Mouse (Mus musculus) brown adipose tissue, adult 24 weeks (tissue): ENCODE results near the gene Olfr1023. TPM values are rescaled to one million over a fixed set of nuclear protein-coding genes. Genes with fewer than 3 reads are reported as not detected.

Experiments used
- H3K27ac ChIP-seq: fragments of 200-500 bp; replicated peaks from 2 replicates; pipeline ENCODE4 v1.5.1; 2012; ENCODE audit warnings: low read depth, mild to moderate bottlenecking, low read length
- H3K4me1 ChIP-seq: fragments of 200-500 bp; 2 replicates; pipeline ENCODE4 v1.6.1; 2012; ENCODE audit warnings: low read length, mixed read lengths; ENCODE audit not compliant: control insufficient read depth, insufficient read depth, insufficient read length
- H3K4me3 ChIP-seq: fragments of 200-500 bp; 2 replicates; pipeline ENCODE4 v1.5.1; 2012; ENCODE audit warnings: low read depth, mild to moderate bottlenecking, low read length, moderate library complexity; ENCODE audit not compliant: insufficient read depth
- polyA plus RNA-seq: library from polyadenylated mRNA; stranded (reverse); fragments of >200 nt; gene quantifications from 2 replicates; pipeline ENCODE4 v1.2.4, GENCODE M21; 2012; ENCODE audit not compliant: missing spikeins, insufficient read depth, insufficient read length

The Olfr1023 gene
- not detected in 2 replicates for polyA plus RNA-seq

GRCm38 (mm10) chr2:85885340-85885739 lies at the start of gene Olfr1023:
Gene Olfr1023, plus strand, starts transcription at chr2:85885640.
- no peak within 1 kb of the TSS for H3K27ac ChIP-seq
- H3K4me3 ChIP-seq, result no peak within 1 kb of the TSS
- H3K4me1 ChIP-seq, result no peaks in the 10 kb centered on the region

GRCm38 (mm10) chr2:85845383-85845782 lies 40.1 kb upstream of the Olfr1023 start, which contains the start of gene Olfr1019:
Gene Olfr1019, minus strand, starts transcription at chr2:85845483.
- Histone ChIP-seq H3K4me3 (no peak within 1 kb of the TSS), H3K4me1 (no peaks in the 10 kb centered on the region), H3K27ac (no peak within 1 kb of the TSS)

- no peak within 1 kb of the TSS for H3K4me3 ChIP-seq
- H3K4me1 ChIP-seq, result no peaks in the 10 kb centered on the region
- no peak within 1 kb of the TSS for H3K27ac ChIP-seq
Observed at GRCm38 (mm10) chr2:85846730-85847129, 38.7 kb upstream of the Olfr1023 start, which contains the start of gene Olfr1020. Gene Olfr1020, plus strand, starts transcription at chr2:85847030.

- Histone ChIP-seq H3K4me3 (no peak within 1 kb of the TSS), H3K27ac (no peak within 1 kb of the TSS), H3K4me1 (no peaks in the 10 kb centered on the region)
Observed at GRCm38 (mm10) chr2:85868294-85868693, 17.1 kb upstream of the Olfr1023 start, which contains the start of gene Olfr1022. Gene Olfr1022, plus strand, starts transcription at chr2:85868594.

GRCm38 (mm10) chr2:85904952-85905351 lies 19.5 kb downstream of the Olfr1023 start, which contains the start of gene Olfr1024:
Gene Olfr1024, minus strand, starts transcription at chr2:85905052.
- no peaks in the 10 kb centered on the region for H3K4me1 ChIP-seq
- no peak within 1 kb of the TSS for H3K27ac ChIP-seq
- no peak within 1 kb of the TSS for H3K4me3 ChIP-seq

- H3K4me1 ChIP-seq, result no peaks in the 10 kb centered on the region
- no peak overlapping the region for H3K27ac ChIP-seq
- no peak overlapping the region for H3K4me3 ChIP-seq
Observed at GRCm38 (mm10) chr2:85913197-85913596, 27.8 kb downstream of the Olfr1023 start.

- H3K27ac ChIP-seq, result no peak within 1 kb of the TSS
- no peak within 1 kb of the TSS for H3K4me3 ChIP-seq
- no peaks in the 10 kb centered on the region for H3K4me1 ChIP-seq
Observed at GRCm38 (mm10) chr2:85914893-85915292, 29.5 kb downstream of the Olfr1023 start, which contains the start of gene Olfr1025-ps1. Gene Olfr1025-ps1, plus strand, starts transcription at chr2:85915193.

- Histone ChIP-seq H3K4me3 (no peak within 1 kb of the TSS), H3K4me1 (no peaks in the 10 kb centered on the region), H3K27ac (no peak within 1 kb of the TSS)
Observed at GRCm38 (mm10) chr2:85921258-85921657, 35.8 kb downstream of the Olfr1023 start, which contains the start of gene Olfr1026. Gene Olfr1026, plus strand, starts transcription at chr2:85921558.

Other genes starting within 250 kb of the Olfr1023 start
- not detected in 2 replicates for gene Olfr1002, start 234.9 kb upstream of the Olfr1023 start, polyA plus RNA-seq
- not detected in 2 replicates for gene Olfr154, start 221.2 kb upstream of the Olfr1023 start, polyA plus RNA-seq
- not detected in 2 replicates for gene Olfr1006, start 206.9 kb upstream of the Olfr1023 start, polyA plus RNA-seq
- not detected in 2 replicates for gene Olfr1008, start 196.2 kb upstream of the Olfr1023 start, polyA plus RNA-seq
- gene Olfr1009, start 170.2 kb upstream of the Olfr1023 start, polyA plus RNA-seq, result not detected in 2 replicates
- gene Olfr1012, start 122.9 kb upstream of the Olfr1023 start, polyA plus RNA-seq, result not detected in 2 replicates
- gene Olfr1013, start 118.5 kb upstream of the Olfr1023 start, polyA plus RNA-seq, result not detected in 2 replicates
- gene Olfr1014, start 112.9 kb upstream of the Olfr1023 start, polyA plus RNA-seq, result not detected in 2 replicates
- gene Olfr1015, start 103.6 kb upstream of the Olfr1023 start, polyA plus RNA-seq, result not detected in 2 replicates
- not detected in 2 replicates for gene Olfr1016, start 83.1 kb upstream of the Olfr1023 start, polyA plus RNA-seq
- not detected in 2 replicates for gene Olfr1018, start 67.2 kb upstream of the Olfr1023 start, polyA plus RNA-seq
- gene Olfr1019, start 40.2 kb upstream of the Olfr1023 start, polyA plus RNA-seq, result not detected in 2 replicates
- gene Olfr1020, start 38.6 kb upstream of the Olfr1023 start, polyA plus RNA-seq, result not detected in 2 replicates
- not detected in 2 replicates for gene Olfr1022, start 17.0 kb upstream of the Olfr1023 start, polyA plus RNA-seq
- gene Olfr1024, start 19.4 kb downstream of the Olfr1023 start, polyA plus RNA-seq, result not detected in 2 replicates
- gene Olfr1025-ps1, start 29.6 kb downstream of the Olfr1023 start, polyA plus RNA-seq, result not detected in 2 replicates
- not detected in 2 replicates for gene Olfr1026, start 35.9 kb downstream of the Olfr1023 start, polyA plus RNA-seq
- gene Olfr1028, start 64.8 kb downstream of the Olfr1023 start, polyA plus RNA-seq, result not detected in 2 replicates
- not detected in 2 replicates for gene Olfr1029, start 88.3 kb downstream of the Olfr1023 start, polyA plus RNA-seq
- not detected in 2 replicates for gene Olfr1030, start 93.6 kb downstream of the Olfr1023 start, polyA plus RNA-seq
- gene Olfr1031, start 104.7 kb downstream of the Olfr1023 start, polyA plus RNA-seq, result not detected in 2 replicates
- not detected in 2 replicates for gene Olfr1032, start 119.9 kb downstream of the Olfr1023 start, polyA plus RNA-seq
- 2.5 TPM in 1 of 2 replicates, not detected in the other for gene Olfr1033, start 135.0 kb downstream of the Olfr1023 start, polyA plus RNA-seq
- gene Olfr1034, start 160.2 kb downstream of the Olfr1023 start, polyA plus RNA-seq, result not detected in 2 replicates
- not detected in 2 replicates for gene Olfr1036, start 188.4 kb downstream of the Olfr1023 start, polyA plus RNA-seq
- not detected in 2 replicates for gene Olfr1037, start 201.7 kb downstream of the Olfr1023 start, polyA plus RNA-seq